Mouse (Mus musculus) erythroblast, embryonic 14.5 days (primary cell): ENCODE data around the gene Znrf3.

Source experiments
- GATA1 ChIP-seq: IDR thresholded peaks from 2 replicates; pipeline ENCODE4 v1.6.1; 2012; ENCODE audit warnings: low read length, inconsistent platforms, mixed read lengths
- TAL1 ChIP-seq: IDR thresholded peaks from 3 replicates; pipeline ENCODE4 v1.6.1; 2012; ENCODE audit warnings: low read length, inconsistent platforms, mixed read lengths

- TF ChIP-seq TAL1: no peak
- no peak for TF ChIP-seq GATA1
Measured at GRCm38 (mm10) chr11:5336852-5337251, 107.8 kb downstream of the Znrf3 start.
